10 mouse cellular contexts compared by ENCODE assay signal in genomic region chr7:81303682-81304081, GRCm38 (mm10). TPM values are rescaled to one million over a fixed set of nuclear protein-coding genes. Genes with fewer than 3 reads are reported as not detected.
DNase-seq lines count a peak whose midpoint lies in the region; ATAC-seq and TF ChIP-seq lines count a peak whose summit lies in the region.
"Had no signal": no experiment of that assay in that cellular context is flagged by ENCODE, and none has a peak within 500 bp of the region (broad histone marks: within the 10 kb centered on the region; RNA-seq: fewer than 3 reads in every experiment).

No protein-coding gene starts in this region.

- 0 out of 2 replicates have a peak, but pooled peaks have one; percentile 10 for TF ChIP-seq CTCF in heart, postnatal 0 days (IDR thresholded peaks at IDR 0.05; ENCODE audit: low read depth)
- TF ChIP-seq CTCF in CH12.LX (conservative IDR thresholded peaks at IDR 0.05 in 1 of 2, IDR thresholded peaks at IDR 0.05 in 1 of 2; ENCODE audit: low read depth in 2 of 2, low read length in 2 of 2): peak; percentile 72 to 78
- TF ChIP-seq CTCF in brain, embryonic 14.5 days (IDR thresholded peaks at IDR 0.05; ENCODE audit: borderline replicate concordance, extremely low read depth, insufficient read depth, insufficient read length): 0 out of 2 replicates have a peak, but pooled peaks have one; percentile 13

- H3K79me2 ChIP-seq in CH12.LX (replicated peaks; ENCODE audit: control insufficient read depth, extremely low read depth, insufficient read depth, poor library complexity, severe bottlenecking): no peaks in the 10 kb centered on the region

- H3K36me3 ChIP-seq in heart, postnatal 0 days (replicated peaks; ENCODE audit: control insufficient read depth, insufficient read depth, low read length): no peaks in the 10 kb centered on the region
- peaks cover 15 to 68% of the 10 kb centered on the region in 2 experiments for H3K36me3 ChIP-seq in CH12.LX (replicated peaks in 1 of 2; ENCODE audit: control insufficient read depth in 1 of 2, insufficient read depth in 1 of 2, low read length in 1 of 2)
- H3K36me3 ChIP-seq: embryonic facial prominence, embryonic 12.5 days; lung, embryonic 15.5 days had no signal

- no peak for DNase-seq in heart, postnatal 0 days (ENCODE audit: low spot score)
- DNase-seq in heart, adult 9 months (ENCODE audit: low spot score in 2 of 2): no peak
- peak; percentile 21 for DNase-seq in CH12.LX (ENCODE audit: extremely low read depth)
- no peak for DNase-seq in brain, embryonic 14.5 days (ENCODE audit: low read depth)
- peak; percentile 64 for DNase-seq in lung, postnatal 36 days
- no peak for DNase-seq in right cerebral cortex, adult 2 months (ENCODE audit: low spot score in 2 of 2)
- no peak for DNase-seq in right cerebral cortex, postnatal 36 days (ENCODE audit: low spot score in 2 of 2)
- DNase-seq in heart, postnatal 10 days: no peak

- no peak overlapping the region for H3K4me2 ChIP-seq in heart, postnatal 0 days (ENCODE audit: low read depth, low read length)
- no peak overlapping the region for H3K4me2 ChIP-seq in CH12.LX (ENCODE audit: insufficient read depth, low read depth, poor library complexity, severe bottlenecking)
- H3K4me2 ChIP-seq: embryonic facial prominence, embryonic 12.5 days; lung, embryonic 15.5 days had no signal

- no peak overlapping the region for H3K27ac ChIP-seq in heart, postnatal 0 days (ENCODE audit: low read depth)
- no peak overlapping the region for H3K27ac ChIP-seq in CH12.LX (ENCODE audit: insufficient read depth, low read depth)
- H3K27ac ChIP-seq: embryonic facial prominence, embryonic 12.5 days; lung, embryonic 15.5 days had no signal

- H3K27me3 ChIP-seq in heart, postnatal 0 days (ENCODE audit: control insufficient read depth, insufficient read depth, low read length): no peaks in the 10 kb centered on the region
- H3K27me3 ChIP-seq in CH12.LX (replicated peaks): no peaks in the 10 kb centered on the region
- H3K27me3 ChIP-seq: embryonic facial prominence, embryonic 12.5 days; lung, embryonic 15.5 days had no signal

- H3K4me3 ChIP-seq in heart, postnatal 0 days (ENCODE audit: low read depth, low read length): no peak overlapping the region
- H3K4me3 ChIP-seq in CH12.LX (replicated peaks in 1 of 3; ENCODE audit: low read depth in 2 of 3, low read length in 2 of 3, poor library complexity in 1 of 3): no peak overlapping the region
- H3K4me3 ChIP-seq: embryonic facial prominence, embryonic 12.5 days; lung, embryonic 15.5 days had no signal

- in situ Hi-C loops in CH12.LX (cut with MboI; ENCODE audit: low pct_ligation_motif_present, low pct_unique_long_range_greater_than_20kb, low sequenced_read_pairs): loop anchor here (25.0 kb wide), 1 partner anchor 416 kb away; no protein-coding TSS in a partner anchor

- H3K9ac ChIP-seq in heart, postnatal 0 days (replicated peaks; ENCODE audit: low read depth, low read length): no peak overlapping the region
- no peak overlapping the region for H3K9ac ChIP-seq in CH12.LX (ENCODE audit: insufficient read depth, low read depth)
- H3K9ac ChIP-seq: embryonic facial prominence, embryonic 12.5 days; lung, embryonic 15.5 days had no signal

- TF ChIP-seq POLR2A in CH12.LX (IDR thresholded peaks at IDR 0.05; ENCODE audit: low read depth, low read length): no peak
- no peak for TF ChIP-seq POLR2A in brain, embryonic 14.5 days (IDR thresholded peaks at IDR 0.05; ENCODE audit: borderline replicate concordance, extremely low read depth, insufficient read depth, insufficient read length, poor library complexity, severe bottlenecking)

- 90% methylated on average over 2 of the region's 2 CpGs for WGBS in heart, postnatal 0 days

- H3K9me3 ChIP-seq in heart, postnatal 0 days (replicated peaks; ENCODE audit: control insufficient read depth, low read length): no peaks in the 10 kb centered on the region
- no peaks in the 10 kb centered on the region for H3K9me3 ChIP-seq in CH12.LX (replicated peaks; ENCODE audit: low read length)
- H3K9me3 ChIP-seq: embryonic facial prominence, embryonic 12.5 days; lung, embryonic 15.5 days had no signal

- H3K4me1 ChIP-seq in heart, postnatal 0 days (ENCODE audit: control insufficient read depth, insufficient read depth): no peaks in the 10 kb centered on the region
- H3K4me1 ChIP-seq in CH12.LX (ENCODE audit: control insufficient read depth in 1 of 2, insufficient read depth in 2 of 2): peaks cover 0 to 21% of the 10 kb centered on the region in 2 experiments; a peak in 2 of 4 replicates
- H3K4me1 ChIP-seq: embryonic facial prominence, embryonic 12.5 days; lung, embryonic 15.5 days had no signal

- no peak for TF ChIP-seq EP300 in heart, postnatal 0 days (IDR thresholded peaks at IDR 0.05; ENCODE audit: low read depth)
- no peak for TF ChIP-seq EP300 in CH12.LX (IDR thresholded peaks at IDR 0.05; ENCODE audit: low read length)

- TF ChIP-seq RAD21 in CH12.LX (IDR thresholded peaks at IDR 0.05; ENCODE audit: low read depth, low read length): peak; percentile 56

- intact Hi-C loops in heart, postnatal 10 days (cut with DNase I): no loop called here

- dilution Hi-C loops in CH12.LX (cut with MboI; ENCODE audit: extremely low pct_ligation_motif_present, extremely low pct_unique_long_range_greater_than_20kb, low sequenced_read_pairs): no loop called here

- no peak for ATAC-seq in heart, postnatal 0 days (ENCODE audit: insufficient read depth, low read depth)

TF ChIP-seq in CH12.LX, 34 proteins besides CTCF, POLR2A, EP300 and RAD21:
- TF ChIP-seq SMC3 (IDR thresholded peaks at IDR 0.05; ENCODE audit: low read depth, low read length): peak; percentile 79
- TF ChIP-seq ZC3H11A (IDR thresholded peaks at IDR 0.05; ENCODE audit: low read depth, low read length): no peak
- no peak for TF ChIP-seq RCOR1 (conservative IDR thresholded peaks at IDR 0.05; ENCODE audit: low read depth, low read length)

RNA-seq across cellular contexts. Expression of gene Rps17, which starts 41.4 kb away (rescaled TPM):
- 593 and 806 TPM in 2 replicates for total RNA-seq in heart, postnatal 0 days (2014; rRNA removed; ENCODE audit: low replicate concordance)
- 855 and 860 TPM in 2 replicates for polyA plus RNA-seq in heart, postnatal 0 days (2015; fragmentation: Nextera tagmentation; extraction: Ambion mirVana)
- total RNA-seq in CH12.LX (2012; rRNA removed) (5,063 and 5,120 TPM in 2 replicates), CH12.LX (2014; rRNA removed) (4,582 and 5,238 TPM in 2 replicates)
- polyA plus RNA-seq in CH12.LX (2012; ENCODE audit: insufficient read length, low read depth): 2,159 and 2,532 TPM in 2 replicates
- polyA plus RNA-seq in brain, embryonic 14.5 days (2012; rRNA removed): 1,437 and 1,564 TPM in 2 replicates
- 1,000 to 10,000 TPM in 1 of 2 experiments, 100 to 1,000 TPM in 1; 997 to 1,016 TPM for total RNA-seq in heart, postnatal 10 days (2021)

Comparison
In these comparisons a context has a peak if more than half of its experiments do, and no peak if none do; other contexts are left out.
1. DNase-seq: peak in CH12.LX (single experiment) and lung, postnatal 36 days (single experiment); none in heart, postnatal 0 days (single experiment), heart, adult 9 months (0 of 2), brain, embryonic 14.5 days (single experiment), right cerebral cortex, adult 2 months (0 of 2), right cerebral cortex, postnatal 36 days (0 of 2) and heart, postnatal 10 days (0 of 2).
2. CTCF ChIP-seq: peak in every context shown above with its lines; median percentile 75 in CH12.LX; 13 in brain, embryonic 14.5 days; 10 in heart, postnatal 0 days.